Mouse (Mus musculus): ENCODE data around the gene Sgk1. TPM values are rescaled to one million over a fixed set of nuclear protein-coding genes. Genes with fewer than 3 reads are reported as not detected.

The Sgk1 gene
- 23.3 and 27.4 TPM in 2 replicates for polyA plus RNA-seq (2014; fragmentation: Nextera tagmentation; extraction: Ambion mirVana)

DNA sequence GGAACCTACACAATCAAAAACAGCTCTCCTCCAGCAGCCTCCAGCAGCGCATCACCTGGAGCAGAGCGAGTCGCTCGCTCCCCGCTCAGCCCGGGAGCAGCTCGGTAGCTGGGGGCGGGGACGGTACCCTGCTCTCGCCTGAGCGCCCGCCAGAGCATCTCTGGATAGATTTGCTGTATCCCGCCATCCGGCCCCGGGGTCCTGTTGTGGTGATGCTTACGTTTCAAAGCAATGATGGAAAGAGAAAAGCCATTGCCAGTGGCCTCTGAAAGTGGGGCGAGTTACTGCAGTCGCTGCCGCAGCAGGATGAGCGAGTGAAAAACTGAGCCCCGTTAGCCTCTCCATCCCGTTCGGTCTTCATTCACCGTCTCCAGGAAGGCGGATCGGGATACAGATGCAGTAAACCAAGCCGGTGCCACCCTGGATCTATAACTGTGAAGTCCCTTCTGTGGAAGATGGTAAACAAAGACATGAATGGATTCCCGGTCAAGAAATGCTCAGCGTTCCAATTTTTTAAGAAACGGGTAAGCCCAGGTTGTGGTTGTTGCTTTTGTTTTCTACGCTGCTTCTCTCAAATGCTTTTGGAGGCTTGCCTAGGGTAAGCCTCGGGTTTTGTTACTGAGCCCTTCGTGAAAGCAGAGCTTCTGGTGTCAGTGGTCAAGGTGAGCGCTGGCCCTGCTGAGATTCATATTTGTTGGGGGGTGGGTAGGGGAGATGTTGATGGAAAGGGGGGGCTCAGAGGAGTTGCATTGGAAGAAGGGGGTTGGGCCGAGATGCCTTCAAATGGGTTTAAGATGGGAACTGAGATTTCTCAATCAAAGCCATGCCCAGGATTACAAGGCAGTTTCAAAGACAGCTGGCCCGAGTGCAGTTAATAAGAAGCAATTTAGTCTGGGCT, at the start of gene Sgk1:
Gene Sgk1 (plus strand): TSS at position 1 of the 898 bp plus-strand sequence.
- under 1% methylated on average over 36 of the region's 36 CpGs for WGBS
- H3K4me3 ChIP-seq (ENCODE audit: low read depth, low read length): peak within 1 kb of the TSS; percentile 47
- no peak within 1 kb of the TSS for H3K27ac ChIP-seq (replicated peaks; ENCODE audit: low read depth, low read length)
- ATAC-seq (ENCODE audit: insufficient number of reproducible peaks, low FRiP score, low TSS enrichment, low read depth) (no peak; the same call in 1 of the 2 replicates), DNase-seq (ENCODE audit: low spot score) (peak; percentile 75)
- H3K27me3 ChIP-seq (ENCODE audit: control insufficient read depth, insufficient read depth, low read length): no peaks in the 10 kb centered on the region
- H3K9ac ChIP-seq (ENCODE audit: low read length): peak within 1 kb of the TSS; percentile 64
- H3K4me1 ChIP-seq (ENCODE audit: control insufficient read depth, insufficient read depth, low read length): peaks cover 21% of the 10 kb centered on the region
- no peaks in the 10 kb centered on the region for H3K9me3 ChIP-seq (ENCODE audit: control insufficient read depth, low read length)
- no peaks in the 10 kb centered on the region for H3K36me3 ChIP-seq (ENCODE audit: control insufficient read depth, insufficient read depth, low read length)
- peak within 1 kb of the TSS; percentile 81 for H3K4me2 ChIP-seq (ENCODE audit: low read depth, severe bottlenecking)

DNA sequence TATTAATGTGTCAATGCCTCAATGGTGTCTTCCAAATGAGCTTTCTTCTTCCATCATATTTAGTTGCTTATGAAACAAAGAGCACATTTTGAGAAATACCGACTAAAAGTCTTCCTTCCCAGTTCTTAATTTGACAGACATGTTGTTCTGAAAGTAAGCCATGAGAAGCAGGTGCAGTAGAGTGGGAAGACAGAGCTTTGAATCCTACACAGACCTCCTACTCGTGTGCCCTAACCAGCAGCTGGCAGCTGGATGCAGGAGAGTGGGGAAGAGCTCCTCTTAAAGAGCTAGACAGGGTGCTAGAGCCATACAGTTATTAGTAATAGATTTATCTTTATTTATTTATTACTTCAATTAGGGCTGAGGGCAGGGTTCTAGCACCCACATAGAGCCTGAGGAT, 49.7 kb upstream of the Sgk1 start:
- DNase-seq (ENCODE audit: low spot score): no peak
- H3K4me2 ChIP-seq (ENCODE audit: low read depth, severe bottlenecking): no peak overlapping the region
- 78% methylated on average over 2 of the region's 2 CpGs for WGBS
- no peak overlapping the region for H3K27ac ChIP-seq (replicated peaks; ENCODE audit: low read depth, low read length)
- no peak overlapping the region for H3K9ac ChIP-seq (ENCODE audit: low read length)
- H3K36me3 ChIP-seq (ENCODE audit: control insufficient read depth, insufficient read depth, low read length): no peaks in the 10 kb centered on the region
- H3K9me3 ChIP-seq (ENCODE audit: control insufficient read depth, low read length): no peaks in the 10 kb centered on the region
- no peaks in the 10 kb centered on the region for H3K27me3 ChIP-seq (ENCODE audit: control insufficient read depth, insufficient read depth, low read length)
- no peak for ATAC-seq (ENCODE audit: insufficient number of reproducible peaks, low FRiP score, low TSS enrichment, low read depth)
- H3K4me1 ChIP-seq (ENCODE audit: control insufficient read depth, insufficient read depth, low read length): peaks cover 5% of the 10 kb centered on the region; the same call in 1 of the 2 replicates
- H3K4me3 ChIP-seq (ENCODE audit: low read depth, low read length): no peak overlapping the region

- ATAC-seq (ENCODE audit: insufficient number of reproducible peaks, low FRiP score, low TSS enrichment, low read depth) (no peak), DNase-seq (ENCODE audit: low spot score) (no peak)
- Histone ChIP-seq H3K9me3 (ENCODE audit: control insufficient read depth, low read length) (no peaks in the 10 kb centered on the region), H3K27me3 (ENCODE audit: control insufficient read depth, insufficient read depth, low read length) (no peaks in the 10 kb centered on the region), H3K36me3 (ENCODE audit: control insufficient read depth, insufficient read depth, low read length) (no peaks in the 10 kb centered on the region), H3K9ac (ENCODE audit: low read length) (no peak overlapping the region), H3K4me3 (ENCODE audit: low read depth, low read length) (no peak overlapping the region), H3K27ac (replicated peaks; ENCODE audit: low read depth, low read length) (no peak overlapping the region), H3K4me2 (ENCODE audit: low read depth, severe bottlenecking) (no peak overlapping the region), H3K4me1 (ENCODE audit: control insufficient read depth, insufficient read depth, low read length) (peaks cover 5% of the 10 kb centered on the region; the same call in 1 of the 2 replicates)
- 90% methylated on average over 3 of the region's 3 CpGs for WGBS
These were observed 48.2 kb upstream of the Sgk1 start for GRCm38 (mm10) chr10:21833757-21834156.

- Histone ChIP-seq H3K4me1 (ENCODE audit: control insufficient read depth, insufficient read depth, low read length) (no peaks in the 10 kb centered on the region), H3K36me3 (ENCODE audit: control insufficient read depth, insufficient read depth, low read length) (no peaks in the 10 kb centered on the region), H3K4me3 (ENCODE audit: low read depth, low read length) (no peak overlapping the region), H3K27ac (replicated peaks; ENCODE audit: low read depth, low read length) (no peak overlapping the region), H3K9ac (ENCODE audit: low read length) (no peak overlapping the region), H3K4me2 (ENCODE audit: low read depth, severe bottlenecking) (no peak overlapping the region), H3K27me3 (ENCODE audit: control insufficient read depth, insufficient read depth, low read length) (no peaks in the 10 kb centered on the region), H3K9me3 (ENCODE audit: control insufficient read depth, low read length) (no peaks in the 10 kb centered on the region)
- WGBS: 20% methylated on average over 7 of the region's 7 CpGs
- ATAC-seq (ENCODE audit: insufficient number of reproducible peaks, low FRiP score, low TSS enrichment, low read depth) (no peak), DNase-seq (ENCODE audit: low spot score) (no peak)
These were observed 46.9 kb upstream of the Sgk1 start for GRCm38 (mm10) chr10:21835077-21835476.

DNA sequence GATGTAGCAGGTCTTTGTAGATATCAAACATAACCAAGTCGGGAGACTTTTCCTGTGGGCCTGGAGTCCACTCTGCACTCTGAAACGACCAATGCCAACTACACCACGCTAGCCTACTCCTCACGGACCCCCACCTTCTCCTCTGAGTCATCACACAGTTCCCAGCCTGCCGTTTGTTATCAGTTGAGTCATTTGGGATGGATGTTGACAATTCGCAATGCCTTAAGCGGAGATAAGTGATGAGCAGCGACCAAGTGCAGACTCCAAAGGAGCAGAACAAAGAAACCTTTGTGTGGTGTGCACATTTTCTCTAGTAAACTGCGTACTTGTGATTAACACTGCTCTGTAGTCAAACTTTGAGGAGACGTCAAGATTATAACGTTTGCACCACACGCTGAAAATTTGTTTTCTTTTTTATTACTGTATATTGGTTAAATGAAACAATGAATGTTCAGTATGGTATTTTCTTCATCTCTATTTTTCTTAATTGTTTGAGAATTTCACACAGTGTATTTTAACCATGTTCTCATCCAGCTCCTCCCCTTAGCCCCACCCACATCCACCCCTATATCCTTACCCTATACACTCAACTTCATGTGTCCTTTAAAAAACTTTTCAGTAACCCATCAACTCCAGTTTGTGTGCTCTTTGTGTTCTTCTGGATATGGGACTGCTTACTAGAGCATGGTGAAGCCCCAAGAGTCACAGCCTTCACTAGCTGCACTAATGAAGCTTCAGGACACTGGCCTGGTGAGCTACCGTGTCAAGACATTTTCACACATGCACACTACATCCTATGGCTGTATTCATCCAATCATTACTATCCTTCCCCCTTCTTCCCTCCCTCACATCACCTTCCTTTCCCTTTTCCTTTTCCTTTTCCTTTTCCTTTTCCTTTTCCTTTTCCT, 42.5 kb upstream of the Sgk1 start:
- Histone ChIP-seq H3K4me3 (ENCODE audit: low read depth, low read length) (no peak overlapping the region), H3K27me3 (ENCODE audit: control insufficient read depth, insufficient read depth, low read length) (no peaks in the 10 kb centered on the region), H3K4me2 (ENCODE audit: low read depth, severe bottlenecking) (no peak overlapping the region), H3K27ac (replicated peaks; ENCODE audit: low read depth, low read length) (no peak overlapping the region), H3K9ac (ENCODE audit: low read length) (no peak overlapping the region), H3K4me1 (ENCODE audit: control insufficient read depth, insufficient read depth, low read length) (no peaks in the 10 kb centered on the region), H3K36me3 (ENCODE audit: control insufficient read depth, insufficient read depth, low read length) (no peaks in the 10 kb centered on the region), H3K9me3 (ENCODE audit: control insufficient read depth, low read length) (no peaks in the 10 kb centered on the region)
- DNase-seq (ENCODE audit: low spot score) (no peak), ATAC-seq (ENCODE audit: insufficient number of reproducible peaks, low FRiP score, low TSS enrichment, low read depth) (no peak)
- 78% methylated on average over 13 of the region's 13 CpGs for WGBS

DNA sequence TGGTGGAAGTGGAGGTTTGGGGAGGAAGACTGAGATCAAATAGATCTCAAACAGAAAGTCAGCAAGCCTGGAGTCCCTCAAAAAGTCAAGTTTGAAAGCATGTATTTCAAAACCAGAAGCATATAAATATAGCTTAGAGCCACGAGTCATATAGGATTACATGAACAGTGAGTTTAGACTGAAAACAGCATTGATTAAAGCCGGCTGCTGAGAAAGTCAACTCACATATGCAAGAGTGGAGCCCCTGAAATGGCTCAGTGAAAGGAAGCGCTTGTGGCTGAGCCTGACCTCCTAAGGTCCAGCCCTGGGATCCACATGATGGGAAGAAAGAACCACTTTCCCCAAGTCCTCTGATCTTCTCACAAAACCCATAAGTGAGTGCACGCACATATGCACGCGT, 38.7 kb upstream of the Sgk1 start:
- no peak for DNase-seq (ENCODE audit: low spot score)
- Histone ChIP-seq H3K27ac (replicated peaks; ENCODE audit: low read depth, low read length) (no peak overlapping the region), H3K36me3 (ENCODE audit: control insufficient read depth, insufficient read depth, low read length) (no peaks in the 10 kb centered on the region), H3K9me3 (ENCODE audit: control insufficient read depth, low read length) (no peaks in the 10 kb centered on the region), H3K4me2 (ENCODE audit: low read depth, severe bottlenecking) (no peak overlapping the region), H3K9ac (ENCODE audit: low read length) (no peak overlapping the region), H3K4me3 (ENCODE audit: low read depth, low read length) (no peak overlapping the region), H3K4me1 (ENCODE audit: control insufficient read depth, insufficient read depth, low read length) (no peaks in the 10 kb centered on the region), H3K27me3 (ENCODE audit: control insufficient read depth, insufficient read depth, low read length) (no peaks in the 10 kb centered on the region)
- 87% methylated on average over 6 of the region's 6 CpGs for WGBS
- ATAC-seq (ENCODE audit: insufficient number of reproducible peaks, low FRiP score, low TSS enrichment, low read depth): no peak

DNA sequence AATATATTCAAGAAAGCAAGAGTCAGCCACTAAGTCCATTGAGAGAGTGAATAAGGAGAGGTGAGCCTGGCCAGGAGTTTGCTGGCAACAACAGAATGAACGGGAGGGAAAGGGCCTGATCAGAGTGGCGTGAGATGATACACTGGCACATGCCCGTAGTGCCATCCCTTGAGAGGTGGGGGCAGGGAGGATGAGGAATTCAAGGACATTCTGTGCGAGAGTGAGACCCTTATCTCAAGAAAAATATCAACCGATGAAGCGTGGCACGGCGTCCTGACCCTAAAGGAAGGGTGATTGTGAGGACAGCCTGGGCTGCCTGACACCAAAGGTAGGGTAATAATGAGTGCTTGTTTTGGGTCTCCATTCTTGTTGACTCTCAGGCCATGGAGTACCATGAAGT, 38.1 kb upstream of the Sgk1 start:
- Histone ChIP-seq H3K9ac (ENCODE audit: low read length) (no peak overlapping the region), H3K4me1 (ENCODE audit: control insufficient read depth, insufficient read depth, low read length) (no peaks in the 10 kb centered on the region), H3K9me3 (ENCODE audit: control insufficient read depth, low read length) (no peaks in the 10 kb centered on the region), H3K36me3 (ENCODE audit: control insufficient read depth, insufficient read depth, low read length) (no peaks in the 10 kb centered on the region), H3K27me3 (ENCODE audit: control insufficient read depth, insufficient read depth, low read length) (no peaks in the 10 kb centered on the region), H3K4me3 (ENCODE audit: low read depth, low read length) (no peak overlapping the region), H3K4me2 (ENCODE audit: low read depth, severe bottlenecking) (no peak overlapping the region), H3K27ac (replicated peaks; ENCODE audit: low read depth, low read length) (no peak overlapping the region)
- 85% methylated on average over 8 of the region's 8 CpGs for WGBS
- DNase-seq (ENCODE audit: low spot score) (no peak), ATAC-seq (ENCODE audit: insufficient number of reproducible peaks, low FRiP score, low TSS enrichment, low read depth) (no peak)

DNA sequence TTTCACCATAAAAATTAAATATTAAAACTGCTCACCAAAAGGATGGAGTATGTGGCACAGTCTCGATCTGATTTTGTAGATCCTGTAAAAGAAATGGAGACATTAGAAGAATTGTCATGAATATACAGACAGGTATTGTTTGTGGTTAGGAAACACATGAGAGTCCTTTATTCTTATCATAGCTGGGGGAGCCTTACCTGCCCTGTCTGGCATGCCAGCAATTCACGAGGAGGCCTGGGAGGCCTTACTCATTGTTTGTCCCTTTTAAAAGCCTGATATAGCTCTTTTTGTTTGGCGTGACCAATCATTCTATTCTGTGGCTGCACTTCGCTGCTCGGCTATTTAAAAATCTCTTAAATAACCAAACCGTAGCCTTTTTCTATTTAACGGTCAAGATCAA, 37.6 kb upstream of the Sgk1 start:
- H3K36me3 ChIP-seq (ENCODE audit: control insufficient read depth, insufficient read depth, low read length): no peaks in the 10 kb centered on the region
- no peaks in the 10 kb centered on the region for H3K27me3 ChIP-seq (ENCODE audit: control insufficient read depth, insufficient read depth, low read length)
- H3K9me3 ChIP-seq (ENCODE audit: control insufficient read depth, low read length): no peaks in the 10 kb centered on the region
- no peak overlapping the region for H3K4me2 ChIP-seq (ENCODE audit: low read depth, severe bottlenecking)
- DNase-seq (ENCODE audit: low spot score) (no peak), ATAC-seq (ENCODE audit: insufficient number of reproducible peaks, low FRiP score, low TSS enrichment, low read depth) (no peak)
- H3K4me1 ChIP-seq (ENCODE audit: control insufficient read depth, insufficient read depth, low read length): no peaks in the 10 kb centered on the region
- no peak overlapping the region for H3K27ac ChIP-seq (replicated peaks; ENCODE audit: low read depth, low read length)
- H3K9ac ChIP-seq (ENCODE audit: low read length): no peak overlapping the region
- no peak overlapping the region for H3K4me3 ChIP-seq (ENCODE audit: low read depth, low read length)
- 84% methylated on average over 7 of the region's 7 CpGs for WGBS
